Mouse (Mus musculus) gastrocnemius, postnatal 36 days (tissue): Measurements from ENCODE around the gene Ulk4. TPM values are rescaled to one million over a fixed set of nuclear protein-coding genes. Genes with fewer than 3 reads are reported as not detected.
"Not testable (repeated sequence)": the region's sequence is repeated elsewhere in the genome, so short reads cannot be mapped to it uniquely, and the experiment has no call there.

Experiments
- DNase-seq, 2 experiments: peaks; one replicate each; pipeline ENCODE4 v3.0.0; 2022
- intact Hi-C: fragments of 180-260 bp; cut with DNase I; formaldehyde crosslinking; loops from one replicate; pipeline ENCODE4 v1.15.1; 2025
- total RNA-seq, 2 experiments: library from RNA; stranded (reverse); gene quantifications; 2 replicates each; pipeline ENCODE4 v1.2.3; 2021

Ulk4 gene
- total RNA-seq, 2 experiments from 2014 or later: 0.20 to 0.38 TPM

- no peak for DNase-seq
- intact Hi-C loops: loop anchor here (10.0 kb wide), 1 partner anchor 184 kb away; no protein-coding TSS in a partner anchor
Measured at GRCm38 (mm10) chr9:121271149-121271548, 5.8 kb downstream of the Ulk4 start.

GRCm38 (mm10) chr9:121265307-121265706 lies 11.7 kb downstream of the Ulk4 start:
- DNase-seq: no peak
- intact Hi-C loops: no loop called here

GRCm38 (mm10) chr9:121257106-121257505 lies 19.9 kb downstream of the Ulk4 start:
- DNase-seq: no peak
- intact Hi-C loops: no loop called here

- intact Hi-C loops: no loop called here
- no peak for DNase-seq
Measured at GRCm38 (mm10) chr9:121254761-121255160, 22.2 kb downstream of the Ulk4 start.

GRCm38 (mm10) chr9:121253983-121254382 lies 23.0 kb downstream of the Ulk4 start:
- DNase-seq: no peak

GRCm38 (mm10) chr9:121250854-121251253 lies 26.1 kb downstream of the Ulk4 start:
- DNase-seq: no peak
- intact Hi-C loops: no loop called here

More at GRCm38 (mm10) chr9:121253983-121254382, 23.0 kb downstream of the Ulk4 start:
- intact Hi-C loops: no loop called here

- DNase-seq: no peak
- intact Hi-C loops: loop anchor here (5.0 to 10.0 kb wide), 2 partner anchors 357 to 655 kb away; no protein-coding TSS in a partner anchor
Measured at GRCm38 (mm10) chr9:121249805-121250204, 27.2 kb downstream of the Ulk4 start.

GRCm38 (mm10) chr9:121247956-121248775 lies 28.8 kb downstream of the Ulk4 start:
- intact Hi-C loops: loop anchor here (2.0 to 10.0 kb wide), 3 partner anchors 125 to 653 kb away; no protein-coding TSS in a partner anchor

GRCm38 (mm10) chr9:121247047-121247446 lies 29.9 kb downstream of the Ulk4 start:
- DNase-seq: no peak
- intact Hi-C loops: loop anchor here (2.0 to 10.0 kb wide), 3 partner anchors 126 to 652 kb away; no protein-coding TSS in a partner anchor

More at GRCm38 (mm10) chr9:121247956-121248775, 28.8 kb downstream of the Ulk4 start:
- DNase-seq: peak; percentile 74 to 80

GRCm38 (mm10) chr9:121242331-121242730 lies 34.7 kb downstream of the Ulk4 start:
- DNase-seq: no peak
- intact Hi-C loops: loop anchor here (10.0 kb wide), 1 partner anchor 648 kb away; no protein-coding TSS in a partner anchor

GRCm38 (mm10) chr9:121241806-121242205 lies 35.2 kb downstream of the Ulk4 start:
- intact Hi-C loops: loop anchor here (2.0 to 10.0 kb wide), 2 partner anchors 85 to 647 kb away; no protein-coding TSS in a partner anchor
- DNase-seq: no peak

GRCm38 (mm10) chr9:121241366-121241765 lies 35.6 kb downstream of the Ulk4 start:
- intact Hi-C loops: loop anchor here (2.0 to 10.0 kb wide), 2 partner anchors 85 to 647 kb away; no protein-coding TSS in a partner anchor
- DNase-seq: no peak

GRCm38 (mm10) chr9:121240242-121240641 lies 36.8 kb downstream of the Ulk4 start:
- intact Hi-C loops: loop anchor here (2.0 to 10.0 kb wide), 2 partner anchors 83 to 645 kb away; no protein-coding TSS in a partner anchor
- DNase-seq: not testable (repeated sequence)

- intact Hi-C loops: no loop called here
- no peak for DNase-seq
Measured at GRCm38 (mm10) chr9:121239571-121239970, 37.4 kb downstream of the Ulk4 start.

GRCm38 (mm10) chr9:121218636-121219035 lies 58.4 kb downstream of the Ulk4 start:
- DNase-seq: no peak

GRCm38 (mm10) chr9:121218230-121218629 lies 58.8 kb downstream of the Ulk4 start:
- no peak for DNase-seq
- intact Hi-C loops: no loop called here

More at GRCm38 (mm10) chr9:121218636-121219035, 58.4 kb downstream of the Ulk4 start:
- intact Hi-C loops: no loop called here

- intact Hi-C loops: no loop called here
Measured at GRCm38 (mm10) chr9:121217742-121218141, 59.3 kb downstream of the Ulk4 start.

GRCm38 (mm10) chr9:121216536-121217320 lies 60.3 kb downstream of the Ulk4 start:
- no peak for DNase-seq
- intact Hi-C loops: no loop called here

More at GRCm38 (mm10) chr9:121217742-121218141, 59.3 kb downstream of the Ulk4 start:
- no peak for DNase-seq

- peak; percentile 36 to 46 for DNase-seq
- intact Hi-C loops: no loop called here
Measured at GRCm38 (mm10) chr9:121215349-121216000, 61.5 kb downstream of the Ulk4 start.

- DNase-seq: no peak
- intact Hi-C loops: no loop called here
Measured at GRCm38 (mm10) chr9:121212322-121212721, 64.7 kb downstream of the Ulk4 start.
